Mouse (Mus musculus) heart, postnatal 0 days (tissue): Measurements from ENCODE around the gene Gata5.

Experiments
- CTCF ChIP-seq: IDR thresholded peaks from 2 replicates; pipeline ENCODE4 v1.5.1; 2016; ENCODE audit warnings: antibody characterized with exemption, control low read depth, low read depth
- EP300 ChIP-seq: IDR thresholded peaks from 2 replicates; pipeline ENCODE4 v1.6.1; 2016; ENCODE audit warnings: antibody characterized with exemption, low read depth

GRCm38 (mm10) chr2:180292026-180292425, 42.5 kb downstream of the Gata5 start:
- no peak for TF ChIP-seq EP300
- no peak for TF ChIP-seq CTCF
